Mouse (Mus musculus) megakaryocyte, adult 5-6 weeks (primary cell): ENCODE measurements around the gene Map4k3. TPM values are rescaled to one million over a fixed set of nuclear protein-coding genes. Genes with fewer than 3 reads are reported as not detected.
"Not testable (repeated sequence)": the region's sequence is repeated elsewhere in the genome, so short reads cannot be mapped to it uniquely, and the experiment has no call there.

Source experiments
- ATAC-seq: 2 replicates; pipeline ENCODE4 v1.8.0; 2016; ENCODE audit warnings: mild to moderate bottlenecking, inconsistent platforms; ENCODE audit not compliant: poor library complexity, severe bottlenecking
- total RNA-seq, 2 experiments: library from RNA; stranded (forward) in 1 of 2; stranded (reverse) in 1 of 2; fragments of 153-499, 151-499 nt in 1 of 2; fragments of 221-1000, 200-1000 nt in 1 of 2; gene quantifications; 2 replicates each; pipeline versions ENCODE4 v1.2.3 to v1.2.4; 2015 to 2017

The Map4k3 gene
- total RNA-seq, 2 experiments from 2014 or later, result 5.6 to 7.9 TPM

GRCm38 (mm10) chr17:80571460-80571859 lies 156.8 kb downstream of the Map4k3 start:
- peak; percentile 25 for ATAC-seq

- not testable (repeated sequence) for ATAC-seq
Observed at GRCm38 (mm10) chr17:80569718-80570117, 158.6 kb downstream of the Map4k3 start.

- no peak for ATAC-seq
Observed at GRCm38 (mm10) chr17:80568842-80569601, 159.3 kb downstream of the Map4k3 start.

GRCm38 (mm10) chr17:80568441-80568840 lies 159.8 kb downstream of the Map4k3 start:
- ATAC-seq, result no peak

GRCm38 (mm10) chr17:80564611-80564924 lies 163.7 kb downstream of the Map4k3 start:
- peak; percentile 69 for ATAC-seq

GRCm38 (mm10) chr17:80563762-80564610 lies 164.3 kb downstream of the Map4k3 start:
- ATAC-seq, result peak; percentile 51

- ATAC-seq, result no peak
Observed at GRCm38 (mm10) chr17:80562792-80563191, 165.5 kb downstream of the Map4k3 start.

GRCm38 (mm10) chr17:80560669-80561401 lies 167.4 kb downstream of the Map4k3 start:
- peak; percentile 66 for ATAC-seq

GRCm38 (mm10) chr17:80559745-80560144 lies 168.5 kb downstream of the Map4k3 start:
- no peak for ATAC-seq

GRCm38 (mm10) chr17:80559050-80559449 lies 169.2 kb downstream of the Map4k3 start:
- ATAC-seq, result no peak

GRCm38 (mm10) chr17:80558583-80558982 lies 169.7 kb downstream of the Map4k3 start:
- no peak for ATAC-seq

GRCm38 (mm10) chr17:80557461-80557860 lies 170.8 kb downstream of the Map4k3 start:
- no peak for ATAC-seq

GRCm38 (mm10) chr17:80553318-80554270 lies 174.7 kb downstream of the Map4k3 start:
- ATAC-seq, result peak; percentile 90

GRCm38 (mm10) chr17:80552653-80553052 lies 175.6 kb downstream of the Map4k3 start:
- 0 out of 2 replicates have a peak, but pooled peaks have one; percentile 6 for ATAC-seq

GRCm38 (mm10) chr17:80550981-80551380 lies 177.3 kb downstream of the Map4k3 start:
- no peak for ATAC-seq

GRCm38 (mm10) chr17:80546846-80547245 lies 181.4 kb downstream of the Map4k3 start:
- no peak for ATAC-seq

- no peak for ATAC-seq
Observed at GRCm38 (mm10) chr17:80546227-80546626, 182.1 kb downstream of the Map4k3 start.

GRCm38 (mm10) chr17:80543646-80544045 lies 184.6 kb downstream of the Map4k3 start:
- ATAC-seq, result no peak

- no peak for ATAC-seq
Observed at GRCm38 (mm10) chr17:80537136-80537535, 191.1 kb downstream of the Map4k3 start.

GRCm38 (mm10) chr17:80535633-80536032 lies 192.7 kb downstream of the Map4k3 start:
- ATAC-seq, result no peak
